Mouse (Mus musculus) WW6 (cell line): ENCODE data around the gene A4galt.
"Not testable (repeated sequence)": the region's sequence is repeated elsewhere in the genome, so short reads cannot be mapped to it uniquely, and the experiment has no call there.

Experiments used
- DNase-seq: peaks from one replicate; pipeline ENCODE4 v3.0.0-alpha.2; 2013; ENCODE audit warnings: low read depth, low spot score

Gene A4galt

GRCm38 (mm10) chr15:83251176-83252004 lies at the start of gene A4galt:
Gene A4galt (minus strand): TSS chr15:83251774.
- no peak for DNase-seq

GRCm38 (mm10) chr15:83299916-83300582 lies 48.5 kb upstream of the A4galt start:
- no peak for DNase-seq

DNA sequence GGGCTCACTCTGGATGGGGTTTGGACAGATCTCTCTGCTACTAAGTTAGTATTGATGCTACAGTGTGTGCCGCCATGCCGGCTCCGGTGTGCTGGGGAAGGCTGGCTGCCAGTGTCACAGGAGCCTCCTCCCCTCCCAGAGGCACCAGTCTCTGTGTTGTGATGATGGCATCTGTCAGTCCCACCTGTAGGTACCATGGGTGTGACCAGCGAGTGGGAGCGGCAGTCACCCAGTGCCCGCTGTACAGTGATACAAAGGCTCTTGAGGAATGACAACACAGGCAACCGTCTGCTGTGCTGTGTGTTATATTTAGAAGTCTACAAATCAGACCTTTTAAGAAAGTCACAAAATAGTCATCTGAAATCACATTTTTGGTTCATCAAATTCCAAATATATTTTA lies 47.9 kb upstream of the A4galt start:
- no peak for DNase-seq

GRCm38 (mm10) chr15:83298810-83299209 lies 47.2 kb upstream of the A4galt start:
- DNase-seq, result no peak

GRCm38 (mm10) chr15:83298313-83298712 lies 46.7 kb upstream of the A4galt start:
- DNase-seq, result no peak

DNA sequence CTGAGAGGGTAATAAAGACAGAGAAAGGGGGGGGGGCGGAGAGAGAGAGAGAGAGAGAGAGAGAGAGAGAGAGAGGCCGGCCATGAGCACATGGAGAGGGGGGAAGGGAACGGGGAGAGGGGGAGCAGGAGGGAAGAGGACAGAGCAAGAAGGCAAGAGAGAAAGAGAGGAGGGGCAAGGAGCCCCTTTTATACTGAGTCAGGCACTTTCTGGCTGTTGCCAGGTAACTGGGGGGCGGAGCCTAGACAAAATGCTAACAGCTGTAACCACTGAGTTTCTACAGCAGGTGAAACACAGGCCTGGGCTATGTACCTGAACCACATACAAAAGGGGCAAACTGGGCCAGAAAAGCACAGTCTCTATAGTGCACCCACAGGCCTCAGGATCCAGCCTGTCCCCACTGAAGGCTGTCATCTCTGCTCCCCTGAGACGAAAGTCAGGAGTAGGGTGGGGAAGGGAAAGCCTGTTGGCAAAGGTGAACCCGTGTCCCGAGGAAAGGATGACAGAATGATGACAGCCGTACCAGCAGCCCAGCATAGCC lies 45.3 kb upstream of the A4galt start:
- DNase-seq, result no peak

DNA sequence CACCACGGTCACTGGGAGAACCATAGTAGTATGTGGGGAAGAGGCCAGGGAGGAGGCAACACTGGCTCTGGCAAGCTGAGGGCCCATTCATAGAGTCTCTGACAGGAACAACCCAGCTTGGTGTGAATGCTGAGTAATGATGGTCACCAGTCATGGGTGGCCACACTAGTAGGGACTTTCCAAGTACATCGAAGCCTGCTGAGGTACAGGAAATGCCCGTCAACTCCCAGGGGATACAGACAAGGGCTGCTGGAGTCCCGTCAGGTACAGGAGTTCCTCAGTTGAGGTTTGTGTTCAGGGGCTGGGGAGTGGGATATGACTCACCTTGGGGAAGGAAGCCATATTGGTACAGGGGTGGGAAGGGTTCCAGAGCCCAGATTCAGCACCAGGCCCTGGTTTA lies 44.5 kb upstream of the A4galt start:
- no peak for DNase-seq

GRCm38 (mm10) chr15:83294954-83295353 lies 43.4 kb upstream of the A4galt start:
- no peak for DNase-seq

GRCm38 (mm10) chr15:83293706-83294645 lies 42.4 kb upstream of the A4galt start:
- DNase-seq, result no peak

DNA sequence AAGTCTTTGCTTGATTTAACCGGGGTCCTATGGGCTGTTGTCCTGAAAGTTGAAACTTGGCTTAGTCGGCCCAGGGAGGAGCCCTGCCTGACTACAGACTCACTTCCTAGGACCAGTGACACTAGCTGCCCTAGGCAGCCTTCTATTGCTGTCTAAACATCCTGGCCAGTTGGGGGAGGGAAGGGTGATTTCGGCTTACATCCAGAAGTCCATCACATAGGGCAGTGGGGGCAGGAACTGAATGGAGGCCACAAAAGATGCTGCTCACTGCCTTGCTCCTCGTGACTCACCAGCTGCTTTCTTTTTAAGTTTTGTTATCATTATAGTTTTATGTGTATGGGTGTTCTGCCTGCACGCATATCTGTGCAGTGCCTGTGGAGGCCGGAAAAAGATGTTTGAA lies 41.6 kb upstream of the A4galt start:
- DNase-seq, result no peak

DNA sequence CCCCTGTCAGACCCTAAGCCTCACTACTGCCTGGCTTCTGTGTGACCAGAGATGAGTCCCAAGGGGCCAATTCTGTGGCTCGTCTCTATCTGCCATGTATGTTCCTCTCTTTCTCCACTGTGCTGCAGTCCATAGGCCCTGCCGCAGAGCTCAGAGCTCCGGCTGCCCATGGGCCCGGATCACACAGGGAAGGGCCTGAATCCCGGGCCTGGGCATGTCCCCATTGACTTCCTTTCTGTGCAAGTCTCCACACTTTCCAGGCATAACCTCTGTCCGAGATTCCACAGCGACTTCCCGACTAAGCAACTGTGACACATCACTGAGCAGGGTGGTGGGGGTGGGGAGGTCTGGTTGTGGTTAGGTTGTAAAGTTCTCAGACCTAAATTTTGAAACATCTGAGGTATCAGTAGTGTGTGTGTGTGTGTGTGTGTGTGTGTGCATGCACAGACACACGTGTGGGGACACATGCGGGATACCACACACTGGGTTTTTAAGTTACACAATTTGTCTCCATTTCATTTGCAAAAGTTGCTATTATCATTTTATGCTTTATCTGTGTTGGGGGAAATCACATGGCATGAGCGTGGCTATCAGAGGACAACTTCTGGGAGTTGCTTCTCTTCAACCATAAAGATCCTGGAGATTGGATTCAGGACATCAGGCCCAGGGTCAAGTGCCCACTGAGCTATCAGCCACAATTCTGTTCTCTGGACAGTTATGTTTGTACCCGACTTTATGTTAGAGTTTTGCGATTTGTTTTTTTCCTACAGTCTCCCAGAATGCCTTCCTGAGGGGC lies 40.9 kb upstream of the A4galt start:
- DNase-seq, result no peak

DNA sequence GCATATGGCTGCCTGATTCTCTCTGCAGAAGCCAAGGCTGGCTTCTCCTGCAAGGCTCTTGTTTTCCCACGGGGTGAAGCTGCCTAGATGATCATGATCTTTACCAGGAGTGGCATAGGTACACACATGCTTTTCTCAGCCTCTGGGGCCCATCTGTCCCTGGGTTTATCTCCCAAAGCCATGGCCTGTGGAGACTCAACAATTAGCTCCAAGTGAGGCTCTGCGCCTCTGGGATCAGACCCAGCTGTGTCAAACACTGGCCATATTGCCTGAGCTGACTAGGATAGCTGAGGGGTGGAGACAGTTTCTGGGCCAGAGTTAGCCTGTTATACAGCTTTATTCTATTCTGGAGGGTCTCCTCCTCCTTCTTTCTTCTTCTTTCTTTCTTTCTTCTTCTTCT lies 39.3 kb upstream of the A4galt start:
- no peak for DNase-seq

DNA sequence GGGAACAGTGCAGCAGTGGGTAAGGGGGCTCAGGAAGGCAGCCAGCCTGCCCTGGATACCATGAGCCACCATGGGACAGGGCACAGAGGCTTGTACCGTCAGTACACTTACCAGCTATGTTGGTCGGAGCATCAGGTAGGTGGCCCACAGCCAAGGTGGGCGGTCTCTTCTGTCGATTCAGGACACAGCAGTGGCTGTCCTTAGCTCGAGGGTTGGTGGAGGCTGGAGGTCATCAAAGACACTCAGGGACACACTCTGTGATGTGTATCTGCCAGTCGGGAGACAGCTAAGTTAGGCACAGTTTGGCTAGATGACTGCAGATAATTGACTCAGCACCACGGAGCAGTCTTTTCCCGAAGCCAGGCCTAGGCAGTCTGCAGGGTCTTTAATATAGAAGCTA lies 33.3 kb upstream of the A4galt start:
- no peak for DNase-seq

DNA sequence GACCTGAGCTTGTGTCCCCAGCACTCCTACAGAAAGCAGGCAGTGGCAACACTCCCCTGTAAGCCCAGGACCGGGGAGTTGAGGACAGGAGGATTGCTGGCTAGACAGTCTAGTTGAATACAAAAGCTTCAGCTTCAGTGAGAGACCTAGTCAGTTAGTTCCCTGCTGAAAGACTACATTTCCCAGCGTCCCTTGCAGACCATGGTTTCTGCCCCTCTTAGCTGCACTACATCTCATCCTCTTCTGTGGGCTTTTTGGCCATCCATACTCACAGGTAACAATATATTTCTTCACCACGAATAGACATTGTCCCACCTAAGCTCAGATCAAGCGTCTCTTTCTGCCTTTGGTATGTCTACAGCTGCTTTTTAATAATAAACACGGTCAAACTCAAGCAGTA lies 30.8 kb upstream of the A4galt start:
- DNase-seq, result no peak

DNA sequence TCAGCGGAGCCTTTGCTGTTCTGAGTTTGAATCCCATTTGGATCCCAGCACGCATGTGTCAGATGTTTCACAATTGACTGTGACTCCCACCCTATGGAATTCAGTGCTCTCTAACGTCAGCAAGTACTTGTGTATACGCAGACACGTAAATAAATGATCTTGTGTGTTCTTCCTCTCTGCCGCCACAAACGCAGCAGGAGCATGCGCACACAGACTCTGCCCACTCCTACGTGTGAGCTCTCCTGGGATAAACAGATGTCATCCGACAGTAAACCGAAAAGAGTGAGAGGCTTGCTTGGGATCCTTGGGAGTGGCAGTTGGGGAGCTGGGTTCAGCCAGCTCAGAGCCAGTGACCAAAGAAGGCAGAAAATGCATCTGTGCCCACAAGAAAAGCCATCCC lies 29.7 kb upstream of the A4galt start:
- DNase-seq, result no peak

DNA sequence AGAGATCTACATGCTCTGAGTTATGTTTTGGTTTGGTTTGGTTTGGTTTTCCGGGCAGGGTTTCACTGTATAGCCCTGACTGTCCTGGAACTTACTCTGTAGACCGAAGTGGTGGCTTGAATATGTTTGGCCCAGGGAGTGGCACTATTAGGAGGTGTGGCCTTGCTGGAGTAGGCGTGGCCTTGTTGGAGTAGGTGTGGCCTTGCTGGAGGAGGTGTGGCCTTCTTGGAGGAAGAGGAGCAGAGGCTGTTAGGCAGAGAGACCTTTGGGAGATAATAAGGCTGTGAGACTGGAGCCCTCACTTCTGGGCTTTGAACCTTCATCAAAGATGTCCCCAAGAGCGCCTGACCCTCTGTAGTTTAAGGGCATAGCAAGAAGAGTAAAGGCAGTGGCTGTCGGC lies 27.0 kb upstream of the A4galt start:
- DNase-seq, result no peak

DNA sequence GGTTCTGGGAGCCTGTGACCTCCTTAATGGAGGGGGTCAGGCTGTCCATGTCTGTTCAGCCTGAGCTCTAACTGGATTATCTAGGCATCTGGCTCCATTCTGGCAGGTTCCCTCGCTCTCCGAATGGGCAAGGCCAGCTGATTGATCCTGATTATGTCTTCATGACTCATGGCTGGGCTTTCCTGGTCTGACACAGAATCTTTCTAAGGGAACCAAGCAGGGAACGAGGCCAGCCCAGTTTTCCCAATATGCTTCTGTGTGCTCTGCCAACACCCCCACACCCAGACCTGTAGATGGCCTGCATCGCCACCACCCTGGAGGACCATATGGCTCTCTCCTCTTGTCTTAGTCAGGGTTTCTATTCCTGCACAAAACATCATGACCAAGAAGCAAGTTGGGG lies 25.9 kb upstream of the A4galt start:
- DNase-seq, result no peak

DNA sequence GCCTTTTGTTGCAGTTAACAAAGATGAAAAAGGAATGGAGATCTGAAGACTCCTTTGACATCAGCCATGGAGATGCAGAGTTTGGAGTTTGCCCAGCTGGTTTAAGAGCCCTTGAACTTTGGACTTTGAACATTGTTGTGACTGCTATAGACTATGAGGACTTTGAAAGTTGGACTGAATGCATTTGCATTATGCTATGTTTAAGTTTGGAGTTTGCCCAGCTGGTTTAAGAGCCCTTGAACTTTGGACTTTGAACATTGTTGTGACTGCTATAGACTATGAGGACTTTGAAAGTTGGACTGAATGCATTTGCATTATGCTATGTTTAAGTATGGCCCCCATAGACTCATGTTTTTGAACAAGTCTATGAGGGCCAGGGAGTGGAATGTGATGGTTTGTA lies 22.7 kb upstream of the A4galt start:
- not testable (repeated sequence) for DNase-seq

DNA sequence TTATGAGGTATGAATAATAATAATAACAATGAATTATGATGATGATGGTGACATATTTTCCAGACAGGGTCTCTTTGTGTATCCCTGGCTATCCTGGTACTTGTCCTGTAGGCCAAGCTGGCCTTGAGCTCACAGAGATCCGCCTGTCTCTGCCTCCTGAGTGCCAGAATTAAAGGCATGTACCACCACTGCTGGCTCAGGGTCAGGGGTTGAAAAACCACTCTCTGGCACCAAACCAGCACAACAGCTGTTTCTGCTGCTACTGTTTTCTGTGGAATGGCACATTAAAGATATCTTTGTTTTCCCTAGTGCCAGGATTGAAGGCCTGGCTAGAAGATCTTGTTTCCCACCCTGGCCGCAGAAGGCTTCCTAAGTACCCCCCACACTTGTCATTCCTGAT lies 21.4 kb upstream of the A4galt start:
- DNase-seq, result no peak

DNA sequence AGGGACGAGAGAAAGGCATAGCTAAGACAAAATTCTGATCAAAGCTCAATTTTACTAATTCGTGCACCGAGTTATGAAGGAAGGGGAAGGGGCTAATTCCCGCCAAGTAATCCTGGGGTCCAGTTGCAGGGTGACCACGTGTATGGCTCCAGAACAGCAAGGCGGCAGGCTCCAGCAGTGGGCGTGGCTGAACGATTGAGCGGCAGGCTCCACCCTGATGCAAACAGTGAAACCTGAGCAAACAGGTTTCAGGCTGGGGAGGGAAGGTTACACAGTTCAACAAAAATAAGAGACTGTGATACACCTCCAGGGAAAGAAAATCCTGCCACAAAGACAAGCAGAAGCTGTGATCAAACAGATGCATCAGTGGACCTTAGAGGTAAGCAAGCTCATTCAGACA lies 19.6 kb upstream of the A4galt start:
- DNase-seq, result not testable (repeated sequence)

DNA sequence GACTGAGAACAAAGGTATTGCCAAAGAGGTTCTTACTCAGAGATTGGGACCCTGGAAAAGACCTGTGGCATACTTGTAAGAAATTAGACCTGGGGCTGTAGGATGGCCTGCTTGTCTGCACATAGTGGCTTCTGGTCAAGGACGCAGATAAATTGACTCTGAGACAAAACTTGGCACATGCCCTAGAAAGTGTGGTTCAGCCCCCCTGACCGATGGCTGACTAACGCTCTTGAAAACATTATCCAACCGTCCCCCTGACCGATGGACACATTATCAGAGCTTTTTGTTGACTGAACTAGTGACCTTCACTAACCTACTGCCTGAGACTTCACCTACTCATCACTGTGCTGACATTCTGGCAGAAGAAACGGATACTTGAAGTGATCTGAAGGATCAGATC lies 18.4 kb upstream of the A4galt start:
- not testable (repeated sequence) for DNase-seq
